ENCODE assay signal across 10 mouse cellular contexts in the genomic region with DNA sequence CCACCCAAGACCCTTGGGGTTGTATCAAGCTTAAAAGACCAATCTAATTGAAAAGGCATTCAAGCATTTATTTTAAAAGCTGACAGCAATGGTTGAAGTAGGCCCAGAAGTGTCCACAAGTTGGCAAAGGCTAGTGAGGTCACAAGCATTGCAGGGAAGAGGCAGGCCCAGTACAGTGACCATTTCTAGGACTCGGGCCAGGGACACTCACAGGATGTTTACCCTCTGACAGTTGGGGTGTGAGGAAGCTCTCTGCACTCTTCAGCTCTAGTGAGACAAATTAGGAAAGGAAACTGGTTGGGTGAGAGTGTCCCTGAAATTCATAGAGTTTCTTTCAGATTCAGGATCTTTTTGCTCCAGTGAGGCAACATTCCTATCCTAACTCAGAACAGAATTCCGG.
DNase-seq lines count a peak whose midpoint lies in the region; ATAC-seq lines count a peak whose summit lies in the region.
"Had no signal": no experiment of that assay in that cellular context is flagged by ENCODE, and none has a peak within 500 bp of the region (broad histone marks: within the 10 kb centered on the region; RNA-seq: fewer than 3 reads in every experiment).

No protein-coding gene starts in this region.

- H3K27me3 ChIP-seq in kidney, embryonic 14.5 days (ENCODE audit: control insufficient read depth, insufficient read depth, low read length) = no peaks in the 10 kb centered on the region
- H3K27me3 ChIP-seq in neural tube, embryonic 15.5 days (replicated peaks) = no peaks in the 10 kb centered on the region
- H3K27me3 ChIP-seq: embryonic facial prominence, embryonic 13.5 days; limb, embryonic 12.5 days had no signal

- H3K27ac ChIP-seq in kidney, embryonic 14.5 days (ENCODE audit: low read depth, low read length) = no peak overlapping the region
- no peak overlapping the region for H3K27ac ChIP-seq in neural tube, embryonic 15.5 days (replicated peaks)
- H3K27ac ChIP-seq: embryonic facial prominence, embryonic 13.5 days; limb, embryonic 12.5 days had no signal

- no peak overlapping the region for H3K4me3 ChIP-seq in kidney, embryonic 14.5 days (ENCODE audit: low read length)
- H3K4me3 ChIP-seq in neural tube, embryonic 15.5 days (replicated peaks) = no peak overlapping the region
- H3K4me3 ChIP-seq: embryonic facial prominence, embryonic 13.5 days; limb, embryonic 12.5 days had no signal

- peaks cover 14% of the 10 kb centered on the region for H3K4me1 ChIP-seq in kidney, embryonic 14.5 days (ENCODE audit: control insufficient read depth, insufficient read depth, low read length)
- no peaks in the 10 kb centered on the region for H3K4me1 ChIP-seq in neural tube, embryonic 15.5 days

- peaks cover 8% of the 10 kb centered on the region; the same call in 1 of the 2 replicates for H3K36me3 ChIP-seq in kidney, embryonic 14.5 days (ENCODE audit: control insufficient read depth, insufficient read depth, low read length)
- H3K36me3 ChIP-seq in neural tube, embryonic 15.5 days = peaks cover 43% of the 10 kb centered on the region

- no peaks in the 10 kb centered on the region for H3K9me3 ChIP-seq in kidney, embryonic 14.5 days (ENCODE audit: control insufficient read depth, low read length)
- H3K9me3 ChIP-seq in neural tube, embryonic 15.5 days (replicated peaks) = no peaks in the 10 kb centered on the region
- H3K9me3 ChIP-seq: embryonic facial prominence, embryonic 13.5 days; limb, embryonic 12.5 days had no signal

- ATAC-seq in kidney, embryonic 14.5 days (ENCODE audit: low FRiP score, low TSS enrichment) = no peak
- no peak for ATAC-seq in neural tube, embryonic 15.5 days (ENCODE audit: low FRiP score)

- WGBS in kidney, embryonic 14.5 days = 70% methylated on average over 2 of the region's 2 CpGs
- WGBS in neural tube, embryonic 15.5 days = 84% methylated on average over 2 of the region's 2 CpGs

- H3K4me2 ChIP-seq in kidney, embryonic 14.5 days (replicated peaks; ENCODE audit: low read depth, low read length) = no peak overlapping the region
- no peak overlapping the region for H3K4me2 ChIP-seq in neural tube, embryonic 15.5 days
- H3K4me2 ChIP-seq: embryonic facial prominence, embryonic 13.5 days; limb, embryonic 12.5 days had no signal

- H3K9ac ChIP-seq in kidney, embryonic 14.5 days (ENCODE audit: low read depth, low read length) = no peak overlapping the region
- H3K9ac ChIP-seq in neural tube, embryonic 15.5 days (replicated peaks) = no peak overlapping the region
- H3K9ac ChIP-seq: embryonic facial prominence, embryonic 13.5 days; limb, embryonic 12.5 days had no signal

- intact Hi-C loops in heart, postnatal 10 days (cut with DNase I) = loop anchor here (10.0 kb wide), 1 partner anchor 123 kb away; the partner anchor contains the start of gene Dhrs3

- DNase-seq in kidney, adult 11 months = peak; percentile 81
- peak; percentile 72 for DNase-seq in adrenal gland, postnatal 10 days
- peak; percentile 75 to 86 for DNase-seq in heart, postnatal 10 days
- DNase-seq in lung, adult 18-20 months = peak; percentile 81 to 89
- no peak for DNase-seq in spleen, postnatal 14 days (ENCODE audit: low spot score in 2 of 2)
- no peak for DNase-seq in frontal cortex, postnatal 14 days (ENCODE audit: low spot score in 2 of 2)

Comparison
In these comparisons a context has a peak if more than half of its experiments do, and no peak if none do; other contexts are left out.
1. DNase-seq: peak in kidney, adult 11 months (single experiment), adrenal gland, postnatal 10 days (single experiment), heart, postnatal 10 days (2 of 2) and lung, adult 18-20 months (2 of 2); none in spleen, postnatal 14 days (0 of 2) and frontal cortex, postnatal 14 days (0 of 2).